Mouse (Mus musculus): Measurements from ENCODE around the gene Acer3. TPM values are rescaled to one million over a fixed set of nuclear protein-coding genes. Genes with fewer than 3 reads are reported as not detected.
A peak's percentile ranks its signal among the peaks of the same experiment; 100 is the strongest.

The Acer3 gene
- polyA plus RNA-seq, 1 experiment: 7.8 TPM

- Histone ChIP-seq H3K27ac (replicated peaks; ENCODE audit: low read depth, low read length) (no peak overlapping the region), H3K4me1 (ENCODE audit: control insufficient read depth, insufficient read depth, insufficient read length, low read length) (peaks cover 3% of the 10 kb centered on the region; the same call in 1 of the 2 replicates), H3K4me3 (ENCODE audit: insufficient read depth, low read depth, low read length) (no peak overlapping the region)
These were observed 2.4 kb upstream of the Acer3 start for GRCm38 (mm10) chr7:98323288-98324019.

- Histone ChIP-seq H3K4me3 (ENCODE audit: insufficient read depth, low read depth, low read length) (no peak overlapping the region), H3K4me1 (ENCODE audit: control insufficient read depth, insufficient read depth, insufficient read length, low read length) (peaks cover 3% of the 10 kb centered on the region; the same call in 1 of the 2 replicates), H3K27ac (replicated peaks; ENCODE audit: low read depth, low read length) (peak overlapping the region; percentile 31; the same call in 1 of the 2 replicates)
These were observed 1.4 kb upstream of the Acer3 start for GRCm38 (mm10) chr7:98322415-98322814.

GRCm38 (mm10) chr7:98320006-98320556 lies 927 bp downstream of the Acer3 start:
- Histone ChIP-seq H3K4me3 (ENCODE audit: insufficient read depth, low read depth, low read length) (0 out of 2 replicates have a peak overlapping the region, but pooled peaks have one; percentile 1), H3K27ac (replicated peaks; ENCODE audit: low read depth, low read length) (0 out of 2 replicates have a peak overlapping the region, but pooled peaks have one; percentile 2), H3K4me1 (ENCODE audit: control insufficient read depth, insufficient read depth, insufficient read length, low read length) (peaks cover 6% of the 10 kb centered on the region; the same call in 1 of the 2 replicates)

- Histone ChIP-seq H3K4me1 (ENCODE audit: control insufficient read depth, insufficient read depth, insufficient read length, low read length) (0 out of 2 replicates have a peak, but pooled peaks cover 4% of the 10 kb centered on the region), H3K4me3 (ENCODE audit: insufficient read depth, low read depth, low read length) (no peak overlapping the region)
These were observed 4.4 kb downstream of the Acer3 start for GRCm38 (mm10) chr7:98316568-98316967.

GRCm38 (mm10) chr7:98315087-98315486 lies 5.9 kb downstream of the Acer3 start:
- H3K4me3 ChIP-seq (ENCODE audit: insufficient read depth, low read depth, low read length): no peak overlapping the region
- no peak overlapping the region for H3K27ac ChIP-seq (replicated peaks; ENCODE audit: low read depth, low read length)
- H3K4me1 ChIP-seq (ENCODE audit: control insufficient read depth, insufficient read depth, insufficient read length, low read length): 0 out of 2 replicates have a peak, but pooled peaks cover 4% of the 10 kb centered on the region

More at GRCm38 (mm10) chr7:98316568-98316967, 4.4 kb downstream of the Acer3 start:
- no peak overlapping the region for H3K27ac ChIP-seq (replicated peaks; ENCODE audit: low read depth, low read length)

- peaks cover 6% of the 10 kb centered on the region; the same call in 1 of the 2 replicates for H3K4me1 ChIP-seq (ENCODE audit: control insufficient read depth, insufficient read depth, insufficient read length, low read length)
- no peak overlapping the region for H3K4me3 ChIP-seq (ENCODE audit: insufficient read depth, low read depth, low read length)
- no peak overlapping the region for H3K27ac ChIP-seq (replicated peaks; ENCODE audit: low read depth, low read length)
These were observed 8.7 kb downstream of the Acer3 start for GRCm38 (mm10) chr7:98312185-98312920.

GRCm38 (mm10) chr7:98310266-98310665 lies 10.7 kb downstream of the Acer3 start:
- peaks cover 3% of the 10 kb centered on the region; the same call in 1 of the 2 replicates for H3K4me1 ChIP-seq (ENCODE audit: control insufficient read depth, insufficient read depth, insufficient read length, low read length)
- H3K4me3 ChIP-seq (ENCODE audit: insufficient read depth, low read depth, low read length): no peak overlapping the region
- H3K27ac ChIP-seq (replicated peaks; ENCODE audit: low read depth, low read length): no peak overlapping the region

- Histone ChIP-seq H3K27ac (replicated peaks; ENCODE audit: low read depth, low read length) (peak overlapping the region; percentile 29), H3K4me1 (ENCODE audit: control insufficient read depth, insufficient read depth, insufficient read length, low read length) (peaks cover 3% of the 10 kb centered on the region; the same call in 1 of the 2 replicates), H3K4me3 (ENCODE audit: insufficient read depth, low read depth, low read length) (peak overlapping the region; percentile 65)
These were observed 11.6 kb downstream of the Acer3 start for GRCm38 (mm10) chr7:98309219-98310030.

GRCm38 (mm10) chr7:98308607-98309218 lies 12.3 kb downstream of the Acer3 start:
- H3K4me1 ChIP-seq (ENCODE audit: control insufficient read depth, insufficient read depth, insufficient read length, low read length): peaks cover 3% of the 10 kb centered on the region; the same call in 1 of the 2 replicates
- H3K27ac ChIP-seq (replicated peaks; ENCODE audit: low read depth, low read length): peak overlapping the region; percentile 29; the same call in 1 of the 2 replicates

GRCm38 (mm10) chr7:98307921-98308606 lies 12.9 kb downstream of the Acer3 start:
- H3K27ac ChIP-seq (replicated peaks; ENCODE audit: low read depth, low read length): peak overlapping the region; percentile 29; the same call in 1 of the 2 replicates
- peaks cover 3% of the 10 kb centered on the region; the same call in 1 of the 2 replicates for H3K4me1 ChIP-seq (ENCODE audit: control insufficient read depth, insufficient read depth, insufficient read length, low read length)
- peak overlapping the region; percentile 65 for H3K4me3 ChIP-seq (ENCODE audit: insufficient read depth, low read depth, low read length)

More at GRCm38 (mm10) chr7:98308607-98309218, 12.3 kb downstream of the Acer3 start:
- peak overlapping the region; percentile 65 for H3K4me3 ChIP-seq (ENCODE audit: insufficient read depth, low read depth, low read length)

- Histone ChIP-seq H3K4me1 (ENCODE audit: control insufficient read depth, insufficient read depth, insufficient read length, low read length) (peaks cover 3% of the 10 kb centered on the region; the same call in 1 of the 2 replicates), H3K4me3 (ENCODE audit: insufficient read depth, low read depth, low read length) (no peak overlapping the region)
These were observed 13.6 kb downstream of the Acer3 start for GRCm38 (mm10) chr7:98307411-98307810.

GRCm38 (mm10) chr7:98292901-98293300 lies 28.1 kb downstream of the Acer3 start:
- Histone ChIP-seq H3K4me3 (ENCODE audit: insufficient read depth, low read depth, low read length) (no peak overlapping the region), H3K4me1 (ENCODE audit: control insufficient read depth, insufficient read depth, insufficient read length, low read length) (no peaks in the 10 kb centered on the region), H3K27ac (replicated peaks; ENCODE audit: low read depth, low read length) (no peak overlapping the region)

More at GRCm38 (mm10) chr7:98307411-98307810, 13.6 kb downstream of the Acer3 start:
- H3K27ac ChIP-seq (replicated peaks; ENCODE audit: low read depth, low read length): no peak overlapping the region

- H3K4me1 ChIP-seq (ENCODE audit: control insufficient read depth, insufficient read depth, insufficient read length, low read length): no peaks in the 10 kb centered on the region
- no peak overlapping the region for H3K27ac ChIP-seq (replicated peaks; ENCODE audit: low read depth, low read length)
- H3K4me3 ChIP-seq (ENCODE audit: insufficient read depth, low read depth, low read length): no peak overlapping the region
These were observed 31.4 kb downstream of the Acer3 start for GRCm38 (mm10) chr7:98289585-98289984.
